Mouse (Mus musculus) stomach, postnatal 0 days (tissue): ENCODE measurements at regions not wholly inside any gene's neighbourhood (a gene's known extent, or its start where the extent isn't known, plus 50 kb on each side); places are given as distances from the start of the nearest gene placed in this dataset.

Source experiments
- ATAC-seq: fragments of 200-750 bp; cut with Nextera tagmentation; 2 replicates; pipeline ENCODE4 v1.8.0; 2017; ENCODE audit not compliant: low FRiP score, low TSS enrichment
- DNase-seq: peaks from one replicate; pipeline ENCODE4 v3.0.0-alpha.2; 2016; ENCODE audit warnings: low spot score
- H3K27ac ChIP-seq: fragments of 300-500 bp; sonication (generic); replicated peaks from 2 replicates; pipeline ENCODE4 v1.5.1; 2014; ENCODE audit warnings: mild to moderate bottlenecking, control low read depth
- H3K27me3 ChIP-seq: fragments of 300-500 bp; sonication (generic); 2 replicates; pipeline ENCODE4 v1.6.1; 2014; ENCODE audit warnings: low read length; ENCODE audit not compliant: control insufficient read depth, insufficient read depth
- H3K36me3 ChIP-seq: fragments of 300-500 bp; sonication (generic); 2 replicates; pipeline ENCODE4 v1.6.1; 2014; ENCODE audit warnings: low read length, mixed read lengths; ENCODE audit not compliant: control insufficient read depth, insufficient read depth
- H3K4me1 ChIP-seq: fragments of 300-500 bp; sonication (generic); replicated peaks from 2 replicates; pipeline ENCODE4 v1.6.1; 2014; ENCODE audit warnings: antibody characterized with exemption; ENCODE audit not compliant: control insufficient read depth, insufficient read depth
- H3K4me2 ChIP-seq: fragments of 300-500 bp; sonication (generic); replicated peaks from 2 replicates; pipeline ENCODE4 v1.6.1; 2014; ENCODE audit warnings: low read depth, mild to moderate bottlenecking, control low read depth, moderate library complexity
- H3K4me3 ChIP-seq: fragments of 300-500 bp; sonication (generic); 2 replicates; pipeline ENCODE4 v1.5.1; 2014; ENCODE audit warnings: low read depth, low read length, control low read depth
- H3K9ac ChIP-seq: fragments of 300-500 bp; sonication (generic); 2 replicates; pipeline ENCODE4 v1.6.1; 2014; ENCODE audit warnings: mild to moderate bottlenecking, low read length, control low read depth, mixed read lengths
- H3K9me3 ChIP-seq: fragments of 300-500 bp; sonication (generic); 2 replicates; pipeline ENCODE4 v1.6.1; 2016; ENCODE audit warnings: low read length; ENCODE audit not compliant: control insufficient read depth
- CTCF ChIP-seq: IDR thresholded peaks from 2 replicates; pipeline ENCODE4 v1.5.1; 2016; ENCODE audit warnings: antibody characterized with exemption, low read depth, mild to moderate bottlenecking, moderate library complexity
- EP300 ChIP-seq: optimal IDR thresholded peaks from 2 replicates; pipeline ENCODE3; 2016; ENCODE audit warnings: antibody characterized with exemption
- WGBS: fragments of 180-500 bp; shearing (Covaris S2); extraction: QIAGEN DNeasy Blood & Tissue Kit; methylation state at CpG from one replicate; pipeline ENCODE4 v1.1.7; 2014; 5-methylcytosine and 5-hydroxymethylcytosine counted together

GRCm38 (mm10) chr4:87422588-87422987, 192.3 kb upstream of the Slc24a2 start:
- H3K4me2 ChIP-seq: no peak overlapping the region
- no peak overlapping the region for H3K27ac ChIP-seq
- ATAC-seq (no peak), DNase-seq (no peak)
- no peaks in the 10 kb centered on the region for H3K36me3 ChIP-seq
- H3K4me3 ChIP-seq: no peak overlapping the region
- H3K9me3 ChIP-seq: no peaks in the 10 kb centered on the region
- H3K9ac ChIP-seq: no peak overlapping the region
- WGBS: 67% methylated on average over 6 of the region's 6 CpGs
- no peak for TF ChIP-seq CTCF
- no peak for TF ChIP-seq EP300
- no peaks in the 10 kb centered on the region for H3K4me1 ChIP-seq
- H3K27me3 ChIP-seq: no peaks in the 10 kb centered on the region

- ATAC-seq (no peak), DNase-seq (no peak)
- H3K27me3 ChIP-seq: no peaks in the 10 kb centered on the region
- no peak overlapping the region for H3K27ac ChIP-seq
- H3K4me2 ChIP-seq: no peak overlapping the region
- no peak overlapping the region for H3K9ac ChIP-seq
- no peak for TF ChIP-seq EP300
- TF ChIP-seq CTCF: no peak
- H3K4me1 ChIP-seq: no peaks in the 10 kb centered on the region
- no peaks in the 10 kb centered on the region for H3K36me3 ChIP-seq
- H3K9me3 ChIP-seq: no peaks in the 10 kb centered on the region
- WGBS: 14% methylated on average over 6 of the region's 6 CpGs
- H3K4me3 ChIP-seq: no peak overlapping the region
These were observed 173.1 kb upstream of the Slc24a2 start for GRCm38 (mm10) chr4:87403354-87403753.

GRCm38 (mm10) chr4:87402173-87402556, 171.9 kb upstream of the Slc24a2 start:
- Histone ChIP-seq H3K4me2 (no peak overlapping the region), H3K9me3 (no peaks in the 10 kb centered on the region), H3K36me3 (no peaks in the 10 kb centered on the region), H3K27me3 (no peaks in the 10 kb centered on the region), H3K4me3 (no peak overlapping the region), H3K9ac (no peak overlapping the region), H3K27ac (no peak overlapping the region), H3K4me1 (no peaks in the 10 kb centered on the region)
- ATAC-seq (no peak), DNase-seq (no peak)
- TF ChIP-seq EP300 (no peak), CTCF (no peak)
- WGBS: 43% methylated on average over 7 of the region's 7 CpGs

GRCm38 (mm10) chr4:87401316-87402172, 171.3 kb upstream of the Slc24a2 start:
- DNase-seq (peak; percentile 24), ATAC-seq (peak; percentile 29; the same call in 1 of the 2 replicates)
- Histone ChIP-seq H3K4me1 (no peaks in the 10 kb centered on the region), H3K27ac (no peak overlapping the region), H3K9ac (no peak overlapping the region), H3K4me2 (0 out of 2 replicates have a peak overlapping the region, but pooled peaks have one; percentile 6), H3K4me3 (no peak overlapping the region), H3K36me3 (no peaks in the 10 kb centered on the region), H3K27me3 (no peaks in the 10 kb centered on the region), H3K9me3 (no peaks in the 10 kb centered on the region)
- peak; percentile 29 for TF ChIP-seq CTCF
- TF ChIP-seq EP300: no peak
- 24% methylated on average over 20 of the region's 20 CpGs for WGBS

GRCm38 (mm10) chr4:87386835-87387234, 156.6 kb upstream of the Slc24a2 start:
- Histone ChIP-seq H3K9ac (no peak overlapping the region), H3K4me3 (no peak overlapping the region), H3K4me1 (no peaks in the 10 kb centered on the region), H3K4me2 (no peak overlapping the region), H3K27me3 (no peaks in the 10 kb centered on the region), H3K9me3 (no peaks in the 10 kb centered on the region), H3K36me3 (no peaks in the 10 kb centered on the region), H3K27ac (no peak overlapping the region)
- WGBS: 82% methylated on average over 3 of the region's 3 CpGs
- TF ChIP-seq CTCF (no peak), EP300 (no peak)
- DNase-seq: no peak
- ATAC-seq: no peak

- Histone ChIP-seq H3K4me3 (no peak overlapping the region), H3K9ac (no peak overlapping the region), H3K36me3 (no peaks in the 10 kb centered on the region), H3K4me2 (no peak overlapping the region), H3K27me3 (no peaks in the 10 kb centered on the region), H3K27ac (no peak overlapping the region), H3K9me3 (no peaks in the 10 kb centered on the region), H3K4me1 (no peaks in the 10 kb centered on the region)
- WGBS: 69% methylated on average over 9 of the region's 9 CpGs
- TF ChIP-seq CTCF (no peak), EP300 (no peak)
- DNase-seq (no peak), ATAC-seq (no peak)
These were observed 156.0 kb upstream of the Slc24a2 start for GRCm38 (mm10) chr4:87386271-87386670.
